ENCODE assay signal across 1 mouse cellular context in the genomic region with DNA sequence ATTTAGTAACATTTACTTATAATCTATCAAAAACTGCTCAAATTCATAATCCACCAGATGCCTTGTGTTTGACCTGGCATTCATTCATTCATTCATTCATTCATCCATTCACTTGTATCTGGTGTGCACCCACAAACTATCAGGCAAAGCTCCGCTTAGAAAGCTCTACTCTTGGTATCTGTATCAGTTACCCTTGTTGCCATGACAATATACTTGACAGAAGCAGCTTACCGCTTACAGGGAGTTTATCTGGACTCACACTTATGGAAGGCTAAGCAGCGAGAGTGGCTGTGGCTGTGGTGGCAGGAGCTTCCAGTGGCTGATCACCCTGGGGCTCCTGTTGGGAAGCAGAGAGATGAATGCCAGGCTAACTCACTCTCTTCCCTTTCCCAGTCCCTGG.
TF ChIP-seq lines count a peak whose summit lies in the region.

No protein-coding gene starts in this region.

TF ChIP-seq in MEL, 35 proteins besides CTCF, POLR2A, EP300 and RAD21 (continued from another document):
- no peak for TF ChIP-seq TBP (IDR thresholded peaks at IDR 0.05; ENCODE audit: low read depth, low read length)
- no peak for TF ChIP-seq BHLHE40 (IDR thresholded peaks at IDR 0.05; ENCODE audit: borderline replicate concordance, low read depth, low read length)
- TF ChIP-seq UBTF (IDR thresholded peaks at IDR 0.05; ENCODE audit: borderline replicate concordance, insufficient read depth, low read depth, low read length), result no peak
- 0 out of 2 replicates have a peak, but pooled peaks have one; percentile 9 for TF ChIP-seq GATA1 (IDR thresholded peaks at IDR 0.05; ENCODE audit: low read depth, low read length)
- no peak for TF ChIP-seq GABPA (IDR thresholded peaks at IDR 0.05; ENCODE audit: low read depth, low read length)
